Mouse (Mus musculus) midbrain, embryonic 13.5 days (tissue): ENCODE results near the gene Dqx1. TPM values are rescaled to one million over a fixed set of nuclear protein-coding genes. Genes with fewer than 3 reads are reported as not detected.

Source experiments
- ATAC-seq: fragments of 200-750 bp; cut with Nextera tagmentation; 2 replicates; pipeline ENCODE4 v1.8.0; 2017; ENCODE audit warnings: mild to moderate bottlenecking, moderate TSS enrichment, moderate library complexity
- H3K27ac ChIP-seq: fragments of 300-500 bp; sonication (generic); 2 replicates; pipeline ENCODE4 v1.5.1; 2015; ENCODE audit warnings: inconsistent platforms, mild to moderate bottlenecking, moderate library complexity
- H3K27me3 ChIP-seq: fragments of 300-500 bp; sonication (generic); 2 replicates; pipeline ENCODE4 v1.6.1; 2015; ENCODE audit warnings: mild to moderate bottlenecking, inconsistent platforms
- H3K36me3 ChIP-seq: fragments of 300-500 bp; sonication (generic); 2 replicates; pipeline ENCODE4 v1.6.1; 2015; ENCODE audit warnings: mild to moderate bottlenecking, inconsistent platforms
- H3K4me1 ChIP-seq: fragments of 300-500 bp; sonication (generic); replicated peaks from 2 replicates; pipeline ENCODE4 v1.6.1; 2015; ENCODE audit warnings: inconsistent platforms
- H3K4me2 ChIP-seq: fragments of 300-500 bp; sonication (generic); replicated peaks from 2 replicates; pipeline ENCODE4 v1.6.1; 2015; ENCODE audit warnings: moderate library complexity, mild to moderate bottlenecking, inconsistent platforms
- H3K4me3 ChIP-seq: fragments of 300-500 bp; sonication (generic); replicated peaks from 2 replicates; pipeline ENCODE4 v1.5.1; 2015; ENCODE audit warnings: mild to moderate bottlenecking, inconsistent platforms
- H3K9ac ChIP-seq: fragments of 300-500 bp; sonication (generic); replicated peaks from 2 replicates; pipeline ENCODE4 v1.6.1; 2015; ENCODE audit warnings: mild to moderate bottlenecking, inconsistent platforms
- H3K9me3 ChIP-seq: fragments of 300-500 bp; sonication (generic); 2 replicates; pipeline ENCODE4 v1.6.1; 2016; ENCODE audit warnings: mild to moderate bottlenecking, inconsistent platforms
- WGBS: fragments of 180-500 bp; shearing (Covaris S2); methylation state at CpG from one replicate; pipeline ENCODE4 v1.1.7; 2015; 5-methylcytosine and 5-hydroxymethylcytosine counted together
- polyA plus RNA-seq: library from polyadenylated mRNA; unstranded; fragments of >200 nt; fragmentation: Nextera tagmentation; extraction: Ambion mirVana; gene quantifications from 2 replicates; pipeline ENCODE4 v1.2.1, GENCODE M21; 2015

Gene Dqx1
- polyA plus RNA-seq, 1 experiment from 2014 or later: 1.00 TPM

- no peak overlapping the region for H3K4me2 ChIP-seq
These were observed 8.4 kb downstream of the Dqx1 start for GRCm38 (mm10) chr6:83065995-83066394.

GRCm38 (mm10) chr6:83066441-83066840 lies 8.8 kb downstream of the Dqx1 start:
- H3K4me3 ChIP-seq: no peak overlapping the region
- no peak for ATAC-seq
- H3K27me3 ChIP-seq: peaks cover 100% of the 10 kb centered on the region
- no peak overlapping the region for H3K27ac ChIP-seq
- H3K9me3 ChIP-seq: no peaks in the 10 kb centered on the region
- H3K9ac ChIP-seq: no peak overlapping the region
- no peaks in the 10 kb centered on the region for H3K36me3 ChIP-seq
- H3K4me2 ChIP-seq: no peak overlapping the region
- 22% methylated on average over 6 of the region's 6 CpGs for WGBS
- peaks cover 24% of the 10 kb centered on the region for H3K4me1 ChIP-seq

More at GRCm38 (mm10) chr6:83065995-83066394, 8.4 kb downstream of the Dqx1 start:
- H3K36me3 ChIP-seq: no peaks in the 10 kb centered on the region
- peaks cover 100% of the 10 kb centered on the region for H3K27me3 ChIP-seq
- 38% methylated on average over 8 of the region's 8 CpGs for WGBS
- no peak overlapping the region for H3K9ac ChIP-seq
- H3K4me1 ChIP-seq: peaks cover 19% of the 10 kb centered on the region
- no peaks in the 10 kb centered on the region for H3K9me3 ChIP-seq
- no peak overlapping the region for H3K27ac ChIP-seq
- ATAC-seq: no peak
- H3K4me3 ChIP-seq: no peak overlapping the region

GRCm38 (mm10) chr6:83068221-83068620 lies 10.6 kb downstream of the Dqx1 start:
- peaks cover 100% of the 10 kb centered on the region for H3K27me3 ChIP-seq
- H3K4me2 ChIP-seq: peak overlapping the region; percentile 26; the same call in 1 of the 2 replicates
- 0 out of 2 replicates have a peak overlapping the region, but pooled peaks have one; percentile 14 for H3K4me3 ChIP-seq
- no peak for ATAC-seq
- no peaks in the 10 kb centered on the region for H3K36me3 ChIP-seq
- no peak overlapping the region for H3K27ac ChIP-seq
- H3K9me3 ChIP-seq: no peaks in the 10 kb centered on the region
- H3K4me1 ChIP-seq: peaks cover 25% of the 10 kb centered on the region
- no peak overlapping the region for H3K9ac ChIP-seq
- 3% methylated on average over 8 of the region's 8 CpGs for WGBS

DNA sequence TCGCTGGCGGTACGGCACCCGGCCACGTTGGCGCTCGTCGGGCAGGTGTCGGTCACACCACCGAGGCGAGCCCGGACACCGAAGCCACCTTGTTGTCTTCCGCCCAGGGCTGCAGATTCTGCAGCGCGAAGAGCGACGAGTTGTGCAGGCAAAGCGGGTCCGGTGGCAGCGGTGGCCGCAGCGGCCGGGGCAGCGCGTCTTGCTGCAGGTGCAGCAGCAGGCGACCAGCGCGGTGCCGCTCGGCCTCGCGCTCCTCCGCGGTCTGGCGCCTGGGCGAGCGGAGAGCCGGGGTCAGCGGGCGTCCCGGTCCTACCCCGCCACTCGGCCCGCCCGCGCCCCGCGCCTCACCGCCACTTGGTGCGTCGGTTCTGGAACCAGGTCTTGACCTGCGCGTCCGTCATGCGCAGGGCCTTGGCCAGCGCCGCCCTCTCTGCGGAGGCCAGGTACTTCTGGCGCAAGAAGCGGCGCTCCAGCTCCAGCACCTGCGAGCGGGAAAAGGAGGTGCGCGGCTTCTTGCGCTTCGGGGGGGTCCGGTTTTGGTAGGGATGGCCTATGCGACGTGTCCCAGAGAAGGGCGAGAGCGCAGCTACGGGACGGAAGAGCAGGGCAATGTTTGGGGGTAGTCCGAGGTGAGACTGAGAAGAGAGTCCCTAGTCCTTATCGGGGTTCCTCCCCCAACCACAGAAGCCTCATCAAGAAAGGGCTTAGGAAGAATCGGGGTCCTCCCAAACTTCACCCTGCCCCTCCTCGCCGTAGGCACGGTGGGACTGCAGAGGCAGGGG lies 11.3 kb downstream of the Dqx1 start:
- Histone ChIP-seq H3K9me3 (no peaks in the 10 kb centered on the region), H3K27ac (no peak overlapping the region), H3K27me3 (peaks cover 100% of the 10 kb centered on the region), H3K4me3 (peak overlapping the region; percentile 14), H3K9ac (no peak overlapping the region), H3K36me3 (no peaks in the 10 kb centered on the region), H3K4me2 (peak overlapping the region; percentile 26), H3K4me1 (peaks cover 25% of the 10 kb centered on the region)
- under 1% methylated on average over 79 of the region's 81 CpGs for WGBS
- ATAC-seq: no peak

GRCm38 (mm10) chr6:83069488-83070246 lies 12.0 kb downstream of the Dqx1 start:
- WGBS: 1% methylated on average over 68 of the region's 69 CpGs
- Histone ChIP-seq H3K4me2 (peak overlapping the region; percentile 17), H3K9ac (no peak overlapping the region), H3K4me3 (peak overlapping the region; percentile 16; the same call in 1 of the 2 replicates), H3K27me3 (peaks cover 100% of the 10 kb centered on the region), H3K4me1 (peaks cover 25% of the 10 kb centered on the region), H3K27ac (no peak overlapping the region), H3K9me3 (no peaks in the 10 kb centered on the region), H3K36me3 (no peaks in the 10 kb centered on the region)
- ATAC-seq: no peak

- H3K27me3 ChIP-seq: peaks cover 100% of the 10 kb centered on the region
- peaks cover 25% of the 10 kb centered on the region for H3K4me1 ChIP-seq
- ATAC-seq: 0 out of 2 replicates have a peak, but pooled peaks have one; percentile 7
- 0% methylated on average over 3 of the region's 10 CpGs for WGBS
- no peaks in the 10 kb centered on the region for H3K36me3 ChIP-seq
- no peaks in the 10 kb centered on the region for H3K9me3 ChIP-seq
- peak within 1 kb of the TSS; percentile 16 for H3K4me3 ChIP-seq
- no peak within 1 kb of the TSS for H3K27ac ChIP-seq
- H3K4me2 ChIP-seq: peak within 1 kb of the TSS; percentile 17
- no peak within 1 kb of the TSS for H3K9ac ChIP-seq
These were observed 12.4 kb downstream of the Dqx1 start, which contains the start of gene Tlx2 for GRCm38 (mm10) chr6:83070247-83070310. Gene Tlx2, minus strand, starts transcription at chr6:83070293.

GRCm38 (mm10) chr6:83070311-83071219 lies 12.9 kb downstream of the Dqx1 start:
- Histone ChIP-seq H3K9ac (no peak overlapping the region), H3K4me2 (peak overlapping the region; percentile 17), H3K27me3 (peaks cover 100% of the 10 kb centered on the region), H3K4me1 (peaks cover 25% of the 10 kb centered on the region), H3K36me3 (no peaks in the 10 kb centered on the region), H3K4me3 (peak overlapping the region; percentile 16), H3K9me3 (no peaks in the 10 kb centered on the region), H3K27ac (no peak overlapping the region)
- 2% methylated on average over 53 of the region's 58 CpGs for WGBS
- 0 out of 2 replicates have a peak, but pooled peaks have one; percentile 31 for ATAC-seq

DNA sequence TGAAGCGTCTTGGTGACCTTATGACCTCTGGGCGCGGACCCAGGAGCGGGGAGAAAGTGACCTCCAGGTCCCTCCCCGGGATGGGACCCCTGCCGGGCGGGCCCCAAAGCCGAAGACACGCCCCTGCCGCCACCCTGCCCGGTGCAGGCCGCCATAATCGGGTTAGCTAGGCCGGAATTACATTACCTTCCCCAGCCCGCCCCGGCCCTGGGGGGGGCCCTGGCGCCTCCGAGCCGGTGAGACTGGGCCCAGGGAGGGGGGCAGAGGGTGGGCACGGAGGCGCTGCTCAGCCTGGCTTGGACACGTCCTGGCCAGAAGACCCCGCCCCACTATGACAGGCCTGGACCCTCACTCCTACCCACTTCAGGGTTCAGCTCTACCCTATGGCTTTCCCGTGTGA lies 13.6 kb downstream of the Dqx1 start:
- Histone ChIP-seq H3K27ac (no peak overlapping the region), H3K9ac (no peak overlapping the region), H3K9me3 (no peaks in the 10 kb centered on the region), H3K4me1 (peaks cover 25% of the 10 kb centered on the region), H3K27me3 (peaks cover 100% of the 10 kb centered on the region), H3K4me2 (no peak overlapping the region), H3K36me3 (no peaks in the 10 kb centered on the region), H3K4me3 (peak overlapping the region; percentile 8; the same call in 1 of the 2 replicates)
- 0 out of 2 replicates have a peak, but pooled peaks have one; percentile 49 for ATAC-seq
- WGBS: under 1% methylated on average over 20 of the region's 24 CpGs

DNA sequence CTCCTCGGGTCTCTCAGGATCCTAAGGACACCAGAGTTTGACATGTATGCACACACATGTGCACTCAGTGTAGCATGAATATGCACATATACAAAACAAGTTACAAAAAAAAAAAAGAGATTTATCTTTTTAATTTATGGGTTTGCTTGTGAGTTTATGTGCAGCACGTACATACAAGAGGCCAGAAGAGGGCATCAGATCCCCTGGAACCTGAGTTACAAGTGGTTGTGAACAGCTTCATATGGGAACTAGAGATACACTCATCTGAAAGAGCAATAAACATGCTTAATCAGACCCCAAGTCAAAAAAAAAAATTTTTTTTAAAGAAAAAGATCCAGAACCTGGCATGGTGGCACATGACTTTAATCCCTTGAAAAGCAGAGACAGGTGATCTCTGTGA lies 17.3 kb downstream of the Dqx1 start:
- 0 out of 2 replicates have a peak, but pooled peaks cover under 1% of the 10 kb centered on the region for H3K36me3 ChIP-seq
- H3K9me3 ChIP-seq: no peaks in the 10 kb centered on the region
- peaks cover 33% of the 10 kb centered on the region for H3K4me1 ChIP-seq
- H3K4me3 ChIP-seq: no peak overlapping the region
- H3K9ac ChIP-seq: no peak overlapping the region
- ATAC-seq: no peak
- WGBS: 12% methylated on average over 2 of the region's 2 CpGs
- H3K4me2 ChIP-seq: no peak overlapping the region
- H3K27ac ChIP-seq: no peak overlapping the region
- H3K27me3 ChIP-seq: peaks cover 72% of the 10 kb centered on the region

DNA sequence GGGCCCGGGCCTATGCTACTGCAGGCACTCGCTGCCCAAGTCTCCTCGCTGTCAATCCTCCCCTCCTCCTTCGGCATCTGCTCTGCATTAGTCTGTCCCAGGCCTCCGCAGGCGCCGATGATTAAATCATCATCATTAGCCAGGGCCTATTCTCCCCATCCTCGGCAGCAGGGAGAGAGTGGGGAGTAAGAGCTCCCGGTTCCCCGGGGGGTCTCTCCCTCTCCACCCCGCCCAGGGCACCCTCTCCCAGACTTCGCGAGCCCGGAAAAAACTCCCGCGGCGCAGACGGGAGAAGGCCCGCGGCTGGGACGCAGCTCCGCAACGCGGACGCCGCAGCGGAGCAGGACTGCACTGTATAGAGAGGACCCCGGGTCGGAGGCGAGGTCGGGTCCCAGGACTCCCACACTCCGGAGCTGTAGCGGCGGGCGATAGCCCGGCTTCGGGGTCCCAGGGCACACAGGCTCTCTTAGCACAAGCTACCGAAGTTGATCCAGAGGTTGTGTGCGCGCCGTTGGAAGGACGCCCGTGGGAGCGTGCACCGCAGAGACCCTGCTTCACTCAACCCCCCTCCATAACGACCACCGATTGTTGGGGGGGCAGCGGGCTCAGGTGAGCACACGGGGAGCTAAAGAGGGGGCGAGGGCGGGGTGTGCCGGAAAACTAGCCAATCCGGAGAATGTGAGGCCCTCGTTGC lies 20.1 kb downstream of the Dqx1 start, which contains the start of gene Pcgf1:
Gene Pcgf1 (plus strand): TSS at position 240 of the 694 bp plus-strand sequence.
- Histone ChIP-seq H3K36me3 (peaks cover 23% of the 10 kb centered on the region), H3K4me1 (peaks cover 25% of the 10 kb centered on the region), H3K4me3 (peak within 1 kb of the TSS; percentile 72), H3K9me3 (no peaks in the 10 kb centered on the region), H3K27ac (peak within 1 kb of the TSS; percentile 91), H3K4me2 (peak within 1 kb of the TSS; percentile 88), H3K27me3 (peaks cover 54% of the 10 kb centered on the region), H3K9ac (peak within 1 kb of the TSS; percentile 77)
- ATAC-seq: peak; percentile 87
- WGBS: under 1% methylated on average over 54 of the region's 54 CpGs

DNA sequence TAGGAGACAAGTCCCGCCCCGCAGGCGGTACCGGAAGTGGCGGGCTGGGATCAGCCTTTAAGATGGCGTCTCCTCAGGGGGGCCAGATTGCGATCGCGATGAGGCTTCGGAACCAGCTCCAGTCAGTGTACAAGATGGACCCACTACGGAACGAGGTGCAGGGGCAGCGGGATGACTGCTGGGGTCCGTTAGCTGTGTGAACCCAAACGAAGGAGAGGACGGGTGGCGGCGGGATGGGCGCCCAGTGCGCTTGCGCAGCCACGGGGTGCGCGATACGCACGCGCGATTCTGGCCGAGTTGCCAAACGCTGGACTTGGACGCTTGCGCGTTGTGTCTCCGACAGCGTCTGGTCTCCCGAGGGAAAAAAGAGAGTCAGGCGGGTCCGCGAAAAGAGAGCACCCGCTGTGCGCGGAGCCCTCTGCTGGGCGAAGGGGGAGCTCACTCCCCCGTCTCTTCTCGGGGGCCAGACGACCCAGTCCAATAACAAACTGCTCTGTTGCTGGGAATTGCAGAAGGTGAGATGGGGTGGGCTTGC lies 20.7 kb downstream of the Dqx1 start:
- Histone ChIP-seq H3K4me3 (peak overlapping the region; percentile 72), H3K27me3 (peaks cover 54% of the 10 kb centered on the region), H3K9ac (peak overlapping the region; percentile 77), H3K4me2 (peak overlapping the region; percentile 82), H3K4me1 (peaks cover 25% of the 10 kb centered on the region), H3K27ac (peak overlapping the region; percentile 91), H3K36me3 (peaks cover 23% of the 10 kb centered on the region), H3K9me3 (no peaks in the 10 kb centered on the region)
- WGBS: under 1% methylated on average over 46 of the region's 46 CpGs
- ATAC-seq: peak; percentile 92
